8 mouse cellular contexts compared by ENCODE assay signal in genomic region chr3:88494836-88495628, GRCm38 (mm10). TPM values are rescaled to one million over a fixed set of nuclear protein-coding genes. Genes with fewer than 3 reads are reported as not detected.
DNase-seq lines count a peak whose midpoint lies in the region; ATAC-seq and TF ChIP-seq lines count a peak whose summit lies in the region.

No protein-coding gene starts in this region.

- DNase-seq in heart, postnatal 14 days: peak; percentile 75
- DNase-seq in liver, embryonic 11.5 days (ENCODE audit: low spot score): peak; percentile 38
- peak; percentile 59 to 69 for DNase-seq in spleen, postnatal 10 days (ENCODE audit: low spot score in 2 of 2)
- DNase-seq in thymus, postnatal 14 days: no peak

- peaks cover 10% of the 10 kb centered on the region for H3K27me3 ChIP-seq in hindbrain, embryonic 13.5 days
- peaks cover 6% of the 10 kb centered on the region; the same call in 1 of the 2 replicates for H3K27me3 ChIP-seq in hindbrain, embryonic 12.5 days
- H3K27me3 ChIP-seq in ES-Bruce4 (ENCODE audit: control insufficient read depth, insufficient read depth, low read length, poor library complexity, severe bottlenecking): no peaks in the 10 kb centered on the region
- H3K27me3 ChIP-seq in embryonic facial prominence, embryonic 12.5 days: no peaks in the 10 kb centered on the region
- no peaks in the 10 kb centered on the region for H3K27me3 ChIP-seq in liver, embryonic 11.5 days (replicated peaks; ENCODE audit: control insufficient read depth, insufficient read depth, low read length)

- H3K9ac ChIP-seq in hindbrain, embryonic 13.5 days: no peak overlapping the region
- no peak overlapping the region for H3K9ac ChIP-seq in hindbrain, embryonic 12.5 days
- no peak overlapping the region; the same call in 1 of the 2 replicates for H3K9ac ChIP-seq in ES-Bruce4 (ENCODE audit: low read depth, poor library complexity, severe bottlenecking)
- no peak overlapping the region for H3K9ac ChIP-seq in embryonic facial prominence, embryonic 12.5 days
- H3K9ac ChIP-seq in liver, embryonic 11.5 days (ENCODE audit: low read depth, low read length): peak overlapping the region; percentile 60

- no peak for ATAC-seq in hindbrain, embryonic 13.5 days (ENCODE audit: low FRiP score)
- no peak for ATAC-seq in hindbrain, embryonic 12.5 days (ENCODE audit: low FRiP score)
- ATAC-seq in embryonic facial prominence, embryonic 12.5 days (ENCODE audit: insufficient number of reproducible peaks, insufficient read depth, low FRiP score, low TSS enrichment): no peak
- peak; percentile 51 for ATAC-seq in liver, embryonic 11.5 days (replicated peaks; ENCODE audit: low FRiP score)

- no peak overlapping the region for H3K4me3 ChIP-seq in hindbrain, embryonic 13.5 days
- H3K4me3 ChIP-seq in hindbrain, embryonic 12.5 days: no peak overlapping the region
- H3K4me3 ChIP-seq in ES-Bruce4 (ENCODE audit: low read depth, low read length): no peak overlapping the region
- no peak overlapping the region for H3K4me3 ChIP-seq in embryonic facial prominence, embryonic 12.5 days
- H3K4me3 ChIP-seq in liver, embryonic 11.5 days (ENCODE audit: low read depth, low read length): peak overlapping the region; percentile 13; the same call in 1 of the 2 replicates

- H3K36me3 ChIP-seq in hindbrain, embryonic 13.5 days: no peaks in the 10 kb centered on the region
- H3K36me3 ChIP-seq in hindbrain, embryonic 12.5 days: no peaks in the 10 kb centered on the region
- no peaks in the 10 kb centered on the region for H3K36me3 ChIP-seq in ES-Bruce4 (ENCODE audit: control insufficient read depth, insufficient read depth, low read length, poor library complexity, severe bottlenecking)
- H3K36me3 ChIP-seq in embryonic facial prominence, embryonic 12.5 days: no peaks in the 10 kb centered on the region
- no peaks in the 10 kb centered on the region; the same call in 1 of the 2 replicates for H3K36me3 ChIP-seq in liver, embryonic 11.5 days (ENCODE audit: control insufficient read depth, insufficient read depth, low read length)

- peaks cover 29% of the 10 kb centered on the region for H3K4me1 ChIP-seq in hindbrain, embryonic 13.5 days (replicated peaks)
- H3K4me1 ChIP-seq in hindbrain, embryonic 12.5 days: peaks cover 20% of the 10 kb centered on the region
- peaks cover 12% of the 10 kb centered on the region for H3K4me1 ChIP-seq in ES-Bruce4 (ENCODE audit: control insufficient read depth, insufficient read depth, low read length)
- peaks cover 35% of the 10 kb centered on the region for H3K4me1 ChIP-seq in embryonic facial prominence, embryonic 12.5 days
- peaks cover 68% of the 10 kb centered on the region for H3K4me1 ChIP-seq in liver, embryonic 11.5 days (replicated peaks; ENCODE audit: control insufficient read depth, insufficient read depth, low read length)

- H3K9me3 ChIP-seq in hindbrain, embryonic 13.5 days: no peaks in the 10 kb centered on the region
- H3K9me3 ChIP-seq in hindbrain, embryonic 12.5 days (replicated peaks): no peaks in the 10 kb centered on the region
- no peaks in the 10 kb centered on the region for H3K9me3 ChIP-seq in ES-Bruce4 (replicated peaks; ENCODE audit: control insufficient read depth, insufficient read depth, low read length, poor library complexity, severe bottlenecking)
- H3K9me3 ChIP-seq in embryonic facial prominence, embryonic 12.5 days: no peaks in the 10 kb centered on the region
- no peaks in the 10 kb centered on the region for H3K9me3 ChIP-seq in liver, embryonic 11.5 days (ENCODE audit: control insufficient read depth, low read length)

- WGBS in hindbrain, embryonic 13.5 days: 75% methylated on average over 9 of the region's 9 CpGs
- 73% methylated on average over 9 of the region's 9 CpGs for WGBS in hindbrain, embryonic 12.5 days
- 74% methylated on average over 9 of the region's 9 CpGs for WGBS in embryonic facial prominence, embryonic 12.5 days
- WGBS in liver, embryonic 11.5 days: 32% methylated on average over 9 of the region's 9 CpGs

- H3K4me2 ChIP-seq in hindbrain, embryonic 13.5 days: no peak overlapping the region
- H3K4me2 ChIP-seq in hindbrain, embryonic 12.5 days (replicated peaks): no peak overlapping the region
- H3K4me2 ChIP-seq in embryonic facial prominence, embryonic 12.5 days (replicated peaks): no peak overlapping the region
- peak overlapping the region; percentile 57 for H3K4me2 ChIP-seq in liver, embryonic 11.5 days

- no peak for TF ChIP-seq EP300 in ES-Bruce4 (IDR thresholded peaks at IDR 0.05; ENCODE audit: insufficient read depth, low read depth, low read length)

- no peak for TF ChIP-seq POLR2A in ES-Bruce4 (IDR thresholded peaks at IDR 0.05; ENCODE audit: insufficient read depth, low read length)

- no peak for TF ChIP-seq CTCF in ES-Bruce4 (IDR thresholded peaks at IDR 0.05; ENCODE audit: low read depth, low read length)

- H3K27ac ChIP-seq in hindbrain, embryonic 13.5 days: peak overlapping the region; percentile 60
- no peak overlapping the region for H3K27ac ChIP-seq in hindbrain, embryonic 12.5 days
- H3K27ac ChIP-seq in ES-Bruce4 (ENCODE audit: insufficient read depth, low read length): peak overlapping the region; percentile 74
- H3K27ac ChIP-seq in embryonic facial prominence, embryonic 12.5 days: peak overlapping the region; percentile 24
- H3K27ac ChIP-seq in liver, embryonic 11.5 days (ENCODE audit: low read depth, low read length): peak overlapping the region; percentile 90

- intact Hi-C loops in heart, postnatal 14 days (cut with DNase I): no loop called here

RNA-seq across cellular contexts. Expression of gene Lmna, which starts 14.7 kb away (rescaled TPM):
- polyA plus RNA-seq in hindbrain, embryonic 13.5 days (2015; fragmentation: Nextera tagmentation; extraction: Ambion mirVana): 31.9 and 35.0 TPM in 2 replicates
- polyA plus RNA-seq in hindbrain, embryonic 12.5 days (2016; fragmentation: Nextera tagmentation; extraction: Ambion mirVana): 48.9 and 61.6 TPM in 2 replicates
- 30.0 and 37.2 TPM in 2 replicates for polyA plus RNA-seq in ES-Bruce4 (2011; ENCODE audit: insufficient read depth, insufficient read length, low read depth, missing spikeins)
- 109 and 113 TPM in 2 replicates for polyA plus RNA-seq in embryonic facial prominence, embryonic 12.5 days (2016; fragmentation: Nextera tagmentation; extraction: Ambion mirVana)
- total RNA-seq in heart, postnatal 14 days (2021): 100 to 1,000 TPM; 128 TPM
- 155 and 157 TPM in 2 replicates for polyA plus RNA-seq in liver, embryonic 11.5 days (2014; fragmentation: Nextera tagmentation; extraction: Ambion mirVana)

RNA-seq across cellular contexts. Expression of gene Sema4a, which starts 34.0 kb away (rescaled TPM):
- 25.5 and 27.4 TPM in 2 replicates for polyA plus RNA-seq in hindbrain, embryonic 13.5 days (2015; fragmentation: Nextera tagmentation; extraction: Ambion mirVana)
- polyA plus RNA-seq in hindbrain, embryonic 12.5 days (2016; fragmentation: Nextera tagmentation; extraction: Ambion mirVana): 17.1 and 18.4 TPM in 2 replicates
- 2.3 and 4.0 TPM in 2 replicates for polyA plus RNA-seq in ES-Bruce4 (2011; ENCODE audit: insufficient read depth, insufficient read length, low read depth, missing spikeins)
- polyA plus RNA-seq in embryonic facial prominence, embryonic 12.5 days (2016; fragmentation: Nextera tagmentation; extraction: Ambion mirVana): 7.5 and 9.0 TPM in 2 replicates
- 1 to 10 TPM; 2.3 to 2.6 TPM for total RNA-seq in heart, postnatal 14 days (2021)
- polyA plus RNA-seq in liver, embryonic 11.5 days (2014; fragmentation: Nextera tagmentation; extraction: Ambion mirVana): 14.3 and 19.0 TPM in 2 replicates

RNA-seq across cellular contexts. Expression of gene Mex3a, which starts 37.2 kb away (rescaled TPM):
- 38.9 and 40.0 TPM in 2 replicates for polyA plus RNA-seq in hindbrain, embryonic 13.5 days (2015; fragmentation: Nextera tagmentation; extraction: Ambion mirVana)
- polyA plus RNA-seq in hindbrain, embryonic 12.5 days (2016; fragmentation: Nextera tagmentation; extraction: Ambion mirVana): 44.2 and 44.5 TPM in 2 replicates
- polyA plus RNA-seq in ES-Bruce4 (2011; ENCODE audit: insufficient read depth, insufficient read length, low read depth, missing spikeins): 42.3 and 43.4 TPM in 2 replicates
- 36.3 and 37.7 TPM in 2 replicates for polyA plus RNA-seq in embryonic facial prominence, embryonic 12.5 days (2016; fragmentation: Nextera tagmentation; extraction: Ambion mirVana)
- 1 to 10 TPM in 1 of 2 experiments, under 1 TPM in 1; 0.81 to 2.0 TPM for total RNA-seq in heart, postnatal 14 days (2021)
- polyA plus RNA-seq in liver, embryonic 11.5 days (2014; fragmentation: Nextera tagmentation; extraction: Ambion mirVana): 9.4 and 10.2 TPM in 2 replicates

RNA-seq across cellular contexts. Expression of gene Rab25, which starts 53.1 kb away (rescaled TPM):
- not detected in 2 replicates for polyA plus RNA-seq in hindbrain, embryonic 13.5 days (2015; fragmentation: Nextera tagmentation; extraction: Ambion mirVana)
- 1.5 and 2.4 TPM in 2 replicates for polyA plus RNA-seq in hindbrain, embryonic 12.5 days (2016; fragmentation: Nextera tagmentation; extraction: Ambion mirVana)
- polyA plus RNA-seq in ES-Bruce4 (2011; ENCODE audit: insufficient read depth, insufficient read length, low read depth, missing spikeins): 33.2 and 35.1 TPM in 2 replicates
- 4.0 and 5.5 TPM in 2 replicates for polyA plus RNA-seq in embryonic facial prominence, embryonic 12.5 days (2016; fragmentation: Nextera tagmentation; extraction: Ambion mirVana)
- under 1 TPM in 1 of 2 experiments, not detected in 1; 0.33 TPM for total RNA-seq in heart, postnatal 14 days (2021)
- polyA plus RNA-seq in liver, embryonic 11.5 days (2014; fragmentation: Nextera tagmentation; extraction: Ambion mirVana): 1.1 and 1.2 TPM in 2 replicates

RNA-seq across cellular contexts. Expression of gene Lamtor2, which starts 57.8 kb away (rescaled TPM):
- polyA plus RNA-seq in hindbrain, embryonic 13.5 days (2015; fragmentation: Nextera tagmentation; extraction: Ambion mirVana): 179 and 182 TPM in 2 replicates
- 124 and 140 TPM in 2 replicates for polyA plus RNA-seq in hindbrain, embryonic 12.5 days (2016; fragmentation: Nextera tagmentation; extraction: Ambion mirVana)
- 138 and 151 TPM in 2 replicates for polyA plus RNA-seq in ES-Bruce4 (2011; ENCODE audit: insufficient read depth, insufficient read length, low read depth, missing spikeins)
- polyA plus RNA-seq in embryonic facial prominence, embryonic 12.5 days (2016; fragmentation: Nextera tagmentation; extraction: Ambion mirVana): 144 and 146 TPM in 2 replicates
- 10 to 100 TPM; 77.7 TPM for total RNA-seq in heart, postnatal 14 days (2021)
- 111 and 120 TPM in 2 replicates for polyA plus RNA-seq in liver, embryonic 11.5 days (2014; fragmentation: Nextera tagmentation; extraction: Ambion mirVana)
